Mouse (Mus musculus) A20 (cell line): ENCODE measurements around the gene Gm17651.

Source experiments
- DNase-seq: peaks from one replicate; pipeline ENCODE4 v3.0.0-alpha.2; 2011; ENCODE audit warnings: low read depth, low spot score

Gm17651 gene

GRCm38 (mm10) chr3:97674644-97675110, at the start of gene Gm17651:
Gene Gm17651 (minus strand): TSS chr3:97674694.
- no peak for DNase-seq

- no peak for DNase-seq
Measured at GRCm38 (mm10) chr3:97719116-97719515, 44.6 kb upstream of the Gm17651 start.

GRCm38 (mm10) chr3:97715922-97716321, 41.4 kb upstream of the Gm17651 start:
- peak; percentile 29 for DNase-seq

GRCm38 (mm10) chr3:97710881-97711280, 36.4 kb upstream of the Gm17651 start:
- DNase-seq, result no peak

GRCm38 (mm10) chr3:97710134-97710533, 35.6 kb upstream of the Gm17651 start:
- no peak for DNase-seq

GRCm38 (mm10) chr3:97706561-97706960, 32.1 kb upstream of the Gm17651 start:
- DNase-seq, result no peak

GRCm38 (mm10) chr3:97705508-97705907, 31.0 kb upstream of the Gm17651 start:
- DNase-seq, result no peak

- DNase-seq, result no peak
Measured at GRCm38 (mm10) chr3:97702448-97703080, 28.1 kb upstream of the Gm17651 start.

GRCm38 (mm10) chr3:97701198-97701597, 26.7 kb upstream of the Gm17651 start:
- no peak for DNase-seq

GRCm38 (mm10) chr3:97699061-97699460, 24.6 kb upstream of the Gm17651 start:
- no peak for DNase-seq

- DNase-seq, result no peak
Measured at GRCm38 (mm10) chr3:97697291-97697690, 22.8 kb upstream of the Gm17651 start.

GRCm38 (mm10) chr3:97696866-97697265, 22.4 kb upstream of the Gm17651 start:
- no peak for DNase-seq

GRCm38 (mm10) chr3:97693806-97694205, 19.3 kb upstream of the Gm17651 start:
- DNase-seq, result no peak

GRCm38 (mm10) chr3:97691443-97692017, 17.0 kb upstream of the Gm17651 start:
- DNase-seq, result no peak

- no peak for DNase-seq
Measured at GRCm38 (mm10) chr3:97690590-97690989, 16.1 kb upstream of the Gm17651 start.

GRCm38 (mm10) chr3:97689289-97689688, 14.8 kb upstream of the Gm17651 start:
- no peak for DNase-seq

- no peak for DNase-seq
Measured at GRCm38 (mm10) chr3:97686372-97687117, 12.1 kb upstream of the Gm17651 start.

- no peak for DNase-seq
Measured at GRCm38 (mm10) chr3:97683560-97684195, 9.2 kb upstream of the Gm17651 start.

GRCm38 (mm10) chr3:97682576-97682975, 8.1 kb upstream of the Gm17651 start:
- DNase-seq, result no peak

- no peak for DNase-seq
Measured at GRCm38 (mm10) chr3:97682159-97682502, 7.6 kb upstream of the Gm17651 start.

GRCm38 (mm10) chr3:97681321-97682158, 7.0 kb upstream of the Gm17651 start:
- peak; percentile 90 for DNase-seq
